Mouse (Mus musculus): ENCODE measurements around the gene Gbgt1. TPM values are rescaled to one million over a fixed set of nuclear protein-coding genes. Genes with fewer than 3 reads are reported as not detected.
"Not testable (repeated sequence)": the region's sequence is repeated elsewhere in the genome, so short reads cannot be mapped to it uniquely, and the experiment has no call there.

The Gbgt1 gene
- polyA plus RNA-seq, 1 experiment from 2014 or later, result 1.2 TPM

- Histone ChIP-seq H3K9ac (replicated peaks) (no peak overlapping the region), H3K9me3 (replicated peaks) (peaks cover 8% of the 10 kb centered on the region; the same call in 1 of the 2 replicates), H3K4me2 (no peak overlapping the region), H3K36me3 (peaks cover 43% of the 10 kb centered on the region), H3K27ac (replicated peaks) (no peak overlapping the region), H3K4me3 (replicated peaks) (no peak overlapping the region), H3K4me1 (peaks cover 25% of the 10 kb centered on the region), H3K27me3 (replicated peaks) (no peaks in the 10 kb centered on the region)
- 92% methylated on average over 2 of the region's 2 CpGs for WGBS
- no peak for ATAC-seq (ENCODE audit: low FRiP score)
Measured at GRCm38 (mm10) chr2:28470591-28470990, 26.1 kb upstream of the Gbgt1 start.

DNA sequence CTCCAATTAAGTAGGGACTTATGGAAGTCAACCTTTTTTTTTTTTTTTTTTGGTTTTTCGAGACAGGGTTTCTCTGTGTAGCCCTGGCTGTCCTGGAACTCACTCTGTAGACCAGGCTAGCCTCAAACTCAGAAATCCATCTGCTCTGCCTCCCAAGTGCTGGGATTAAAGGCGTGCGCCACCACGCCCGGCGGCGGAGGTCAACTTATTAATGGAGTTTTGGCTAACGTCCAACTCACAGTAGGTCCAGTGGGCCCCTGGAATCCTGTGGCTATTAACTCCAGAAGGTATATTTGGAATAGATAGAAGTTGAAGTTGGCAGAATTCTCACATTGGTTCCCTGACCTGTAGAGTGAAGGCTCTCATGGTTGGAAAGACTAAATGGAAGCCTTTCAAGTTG is 24.7 kb upstream of the Gbgt1 start:
- not testable (repeated sequence) for H3K27ac ChIP-seq (replicated peaks); H3K27me3 ChIP-seq (replicated peaks); H3K4me3 ChIP-seq (replicated peaks); H3K9ac ChIP-seq (replicated peaks); H3K4me2 ChIP-seq; H3K9me3 ChIP-seq (replicated peaks); ATAC-seq (ENCODE audit: low FRiP score)
- H3K36me3 ChIP-seq, result peaks cover 43% of the 10 kb centered on the region
- 97% methylated on average over 8 of the region's 8 CpGs for WGBS
- peaks cover 16% of the 10 kb centered on the region for H3K4me1 ChIP-seq

- not testable (repeated sequence) for H3K4me1 ChIP-seq; ATAC-seq (ENCODE audit: low FRiP score); H3K4me2 ChIP-seq; H3K36me3 ChIP-seq; H3K9ac ChIP-seq (replicated peaks); H3K27me3 ChIP-seq (replicated peaks); H3K9me3 ChIP-seq (replicated peaks); H3K27ac ChIP-seq (replicated peaks); H3K4me3 ChIP-seq (replicated peaks)
- 97% methylated on average over 4 of the region's 5 CpGs for WGBS
Measured at GRCm38 (mm10) chr2:28477993-28478392, 18.7 kb upstream of the Gbgt1 start.

DNA sequence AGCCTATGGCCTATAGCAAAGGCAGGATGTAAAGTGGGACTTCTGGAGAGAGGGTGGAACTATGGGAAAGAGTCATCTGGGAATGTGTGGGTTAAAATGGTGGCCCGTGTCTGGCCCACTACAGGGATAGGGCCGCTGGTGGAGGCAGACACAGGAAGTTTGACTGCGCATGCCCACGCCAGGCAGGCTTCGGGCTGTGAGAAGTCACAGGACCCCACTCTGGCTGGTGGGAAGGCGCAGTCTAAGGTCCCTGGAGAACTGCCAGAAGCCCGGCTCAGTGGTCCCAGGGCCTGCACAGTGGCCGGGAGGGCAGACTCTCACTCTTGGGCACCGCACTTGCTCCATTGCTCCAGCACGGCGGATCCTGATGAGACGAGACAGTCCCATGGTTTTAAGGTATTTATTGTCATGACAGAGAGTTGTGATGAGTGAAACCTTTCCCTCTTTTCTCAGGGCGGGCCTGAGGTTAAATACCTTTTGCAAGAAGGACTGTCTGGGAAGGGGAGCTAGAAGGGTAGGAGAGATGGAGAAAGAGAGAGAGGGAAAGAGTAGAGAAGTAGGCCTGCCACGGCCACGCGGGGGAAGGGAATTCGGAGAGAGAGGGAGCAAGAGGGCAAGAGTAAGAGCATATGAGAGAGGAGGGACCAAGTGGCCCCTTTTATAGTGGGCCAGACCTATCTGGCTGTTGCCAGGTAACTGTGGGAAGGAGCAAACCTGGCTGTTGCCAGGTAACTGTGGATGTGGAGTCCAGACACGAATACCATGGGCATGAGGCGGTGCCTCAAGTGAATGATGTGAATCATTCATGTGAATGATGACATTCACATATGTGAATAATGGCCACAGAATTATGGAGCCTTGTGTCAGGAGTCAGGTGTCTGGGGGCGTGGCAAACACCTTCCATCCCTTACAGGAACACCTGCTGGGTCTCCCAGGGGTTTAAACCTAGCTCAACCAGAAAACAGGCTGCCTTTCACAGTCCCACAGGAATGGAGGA is 17.2 kb upstream of the Gbgt1 start:
- Histone ChIP-seq H3K27ac (replicated peaks) (no peak overlapping the region), H3K36me3 (no peaks in the 10 kb centered on the region), H3K9ac (replicated peaks) (no peak overlapping the region), H3K27me3 (replicated peaks) (no peaks in the 10 kb centered on the region), H3K9me3 (replicated peaks) (no peaks in the 10 kb centered on the region), H3K4me1 (no peaks in the 10 kb centered on the region), H3K4me3 (replicated peaks) (no peak overlapping the region), H3K4me2 (no peak overlapping the region; the same call in 1 of the 2 replicates)
- no peak for ATAC-seq (ENCODE audit: low FRiP score)
- WGBS, result 83% methylated on average over 20 of the region's 20 CpGs

DNA sequence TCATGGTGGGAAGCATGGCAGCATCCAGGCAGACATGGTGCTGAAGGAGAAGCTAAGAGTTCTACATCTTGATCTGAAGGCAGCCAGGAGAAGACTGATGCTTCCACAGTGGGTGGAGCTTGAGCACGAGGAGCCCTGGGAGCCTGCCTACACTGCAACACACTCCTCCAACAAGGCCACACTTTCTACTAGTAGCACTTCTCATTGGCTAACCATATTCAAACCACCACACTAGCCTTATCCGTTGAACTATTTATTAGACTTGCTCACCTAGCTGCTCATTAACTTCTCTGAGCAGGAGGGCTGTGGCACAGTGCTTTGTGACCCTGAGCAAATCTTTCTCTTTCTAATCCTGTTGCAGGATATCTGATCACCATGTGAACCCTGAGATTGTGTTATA is 12.8 kb upstream of the Gbgt1 start:
- no peaks in the 10 kb centered on the region for H3K4me1 ChIP-seq
- ATAC-seq (ENCODE audit: low FRiP score), result no peak
- no peaks in the 10 kb centered on the region for H3K36me3 ChIP-seq
- no peak overlapping the region for H3K4me2 ChIP-seq
- H3K4me3 ChIP-seq (replicated peaks), result no peak overlapping the region
- no peak overlapping the region for H3K27ac ChIP-seq (replicated peaks)
- WGBS, result 85% methylated on average over 2 of the region's 2 CpGs
- no peaks in the 10 kb centered on the region for H3K27me3 ChIP-seq (replicated peaks)
- H3K9ac ChIP-seq (replicated peaks), result no peak overlapping the region
- H3K9me3 ChIP-seq (replicated peaks), result no peaks in the 10 kb centered on the region

- WGBS, result 95% methylated on average over 2 of the region's 2 CpGs
- Histone ChIP-seq H3K9me3 (replicated peaks) (no peaks in the 10 kb centered on the region), H3K27me3 (replicated peaks) (no peaks in the 10 kb centered on the region), H3K27ac (replicated peaks) (no peak overlapping the region), H3K36me3 (no peaks in the 10 kb centered on the region), H3K4me3 (replicated peaks) (no peak overlapping the region), H3K4me1 (no peaks in the 10 kb centered on the region), H3K4me2 (no peak overlapping the region), H3K9ac (replicated peaks) (no peak overlapping the region)
- ATAC-seq (ENCODE audit: low FRiP score), result no peak
Measured at GRCm38 (mm10) chr2:28494521-28494920, 2.2 kb upstream of the Gbgt1 start.

GRCm38 (mm10) chr2:28495207-28495756 is 1.4 kb upstream of the Gbgt1 start:
- no peak overlapping the region for H3K9ac ChIP-seq (replicated peaks)
- no peak for ATAC-seq (ENCODE audit: low FRiP score)
- H3K4me1 ChIP-seq, result no peaks in the 10 kb centered on the region
- no peak overlapping the region; the same call in 1 of the 2 replicates for H3K4me2 ChIP-seq
- WGBS, result 89% methylated on average over 14 of the region's 14 CpGs
- no peaks in the 10 kb centered on the region for H3K36me3 ChIP-seq
- H3K9me3 ChIP-seq (replicated peaks), result no peaks in the 10 kb centered on the region
- H3K27me3 ChIP-seq (replicated peaks), result no peaks in the 10 kb centered on the region
- H3K27ac ChIP-seq (replicated peaks), result 0 out of 2 replicates have a peak overlapping the region, but pooled peaks have one; percentile 3
- H3K4me3 ChIP-seq (replicated peaks), result no peak overlapping the region

DNA sequence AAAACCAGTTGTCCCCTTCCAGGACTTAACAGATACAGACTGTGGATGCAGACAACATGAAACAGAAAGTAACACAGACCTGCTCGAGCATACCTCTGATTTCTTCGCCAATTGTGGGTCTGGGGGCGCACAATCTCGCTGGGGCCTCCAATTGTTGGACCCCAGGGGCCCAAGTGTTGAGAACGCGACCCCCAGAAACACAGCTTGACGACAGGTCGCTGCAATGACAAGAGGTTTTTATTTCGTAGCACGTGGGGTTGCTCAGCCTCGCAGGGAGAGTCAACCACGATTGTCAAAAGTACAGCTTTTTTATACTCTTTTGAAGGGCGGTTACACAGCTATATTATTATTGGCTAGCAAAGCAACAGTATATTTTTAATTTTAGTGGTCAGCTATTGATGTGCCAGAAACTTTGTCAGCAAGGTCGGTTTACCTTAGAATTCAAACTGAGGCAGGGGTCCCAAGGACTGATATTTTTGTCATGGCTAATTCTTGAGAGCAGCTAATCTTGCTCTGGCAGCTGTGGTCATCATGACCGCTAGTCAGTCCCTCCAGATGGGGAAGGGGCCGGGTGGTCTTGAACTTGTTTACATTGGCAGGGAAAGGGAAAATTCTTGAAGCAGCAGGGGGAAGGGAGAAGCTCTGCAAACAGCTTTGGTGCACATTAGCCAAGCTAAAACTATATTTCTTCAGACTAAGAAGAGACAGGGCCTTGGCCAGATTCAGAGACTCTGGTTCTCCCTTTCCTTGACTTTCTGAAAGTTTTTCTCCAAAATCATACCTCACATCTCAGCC is 693 bp upstream of the Gbgt1 start:
- Histone ChIP-seq H3K36me3 (no peaks in the 10 kb centered on the region), H3K9ac (replicated peaks) (no peak overlapping the region), H3K4me3 (replicated peaks) (no peak overlapping the region), H3K9me3 (replicated peaks) (no peaks in the 10 kb centered on the region), H3K27me3 (replicated peaks) (no peaks in the 10 kb centered on the region), H3K27ac (replicated peaks) (0 out of 2 replicates have a peak overlapping the region, but pooled peaks have one; percentile 3), H3K4me2 (no peak overlapping the region; the same call in 1 of the 2 replicates), H3K4me1 (no peaks in the 10 kb centered on the region)
- no peak for ATAC-seq (ENCODE audit: low FRiP score)
- 85% methylated on average over 16 of the region's 16 CpGs for WGBS

- WGBS, result 77% methylated on average over 5 of the region's 5 CpGs
- Histone ChIP-seq H3K36me3 (no peaks in the 10 kb centered on the region), H3K4me2 (peak overlapping the region; percentile 22; the same call in 1 of the 2 replicates)
Measured at GRCm38 (mm10) chr2:28497561-28497960, 870 bp downstream of the Gbgt1 start.

DNA sequence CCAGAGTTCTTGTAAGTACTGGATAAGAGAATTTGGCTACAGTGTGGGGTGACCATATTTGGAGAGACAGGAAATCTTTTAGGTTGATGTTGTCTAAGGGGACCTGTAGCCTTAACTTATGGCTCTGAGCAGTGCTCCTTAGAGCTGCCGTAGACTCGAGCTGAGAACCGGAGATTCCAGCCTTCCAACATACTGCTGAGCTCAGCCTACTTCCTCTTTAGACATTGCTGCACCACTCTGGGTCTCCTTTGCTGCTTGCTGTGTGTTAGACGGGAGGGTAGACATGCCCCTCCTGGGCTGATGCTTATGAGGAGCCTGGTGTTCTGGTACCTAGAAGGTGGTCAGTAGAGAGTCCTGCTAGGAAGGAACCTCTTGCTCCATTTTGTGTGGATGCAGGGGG is 1.7 kb downstream of the Gbgt1 start:
- Histone ChIP-seq H3K4me2 (no peak overlapping the region), H3K27me3 (replicated peaks) (no peaks in the 10 kb centered on the region), H3K4me3 (replicated peaks) (no peak overlapping the region), H3K36me3 (no peaks in the 10 kb centered on the region), H3K4me1 (no peaks in the 10 kb centered on the region), H3K9me3 (replicated peaks) (no peaks in the 10 kb centered on the region), H3K27ac (replicated peaks) (no peak overlapping the region), H3K9ac (replicated peaks) (no peak overlapping the region)
- 83% methylated on average over 4 of the region's 4 CpGs for WGBS
- ATAC-seq (ENCODE audit: low FRiP score), result no peak

More at GRCm38 (mm10) chr2:28497561-28497960, 870 bp downstream of the Gbgt1 start:
- no peak overlapping the region for H3K27ac ChIP-seq (replicated peaks)
- no peak for ATAC-seq (ENCODE audit: low FRiP score)
- no peak overlapping the region for H3K9ac ChIP-seq (replicated peaks)
- no peaks in the 10 kb centered on the region for H3K4me1 ChIP-seq
- H3K27me3 ChIP-seq (replicated peaks), result no peaks in the 10 kb centered on the region
- no peaks in the 10 kb centered on the region for H3K9me3 ChIP-seq (replicated peaks)
- no peak overlapping the region for H3K4me3 ChIP-seq (replicated peaks)

- Histone ChIP-seq H3K4me1 (no peaks in the 10 kb centered on the region), H3K27me3 (replicated peaks) (no peaks in the 10 kb centered on the region), H3K36me3 (no peaks in the 10 kb centered on the region), H3K4me3 (replicated peaks) (no peak overlapping the region), H3K27ac (replicated peaks) (no peak overlapping the region), H3K9ac (replicated peaks) (no peak overlapping the region), H3K9me3 (replicated peaks) (no peaks in the 10 kb centered on the region), H3K4me2 (no peak overlapping the region)
- WGBS, result 86% methylated on average over 10 of the region's 10 CpGs
- no peak for ATAC-seq (ENCODE audit: low FRiP score)
Measured at GRCm38 (mm10) chr2:28502987-28503386, 6.3 kb downstream of the Gbgt1 start.
